In genomic region chr16:31399231-31399630, GRCm38 (mm10) we compare ENCODE assay signal across 25 mouse cellular contexts. TPM values are rescaled to one million over a fixed set of nuclear protein-coding genes. Genes with fewer than 3 reads are reported as not detected.
DNase-seq lines count a peak whose midpoint lies in the region; ATAC-seq and TF ChIP-seq lines count a peak whose summit lies in the region.
"Had no signal": no experiment of that assay in that cellular context is flagged by ENCODE, and none has a peak within 500 bp of the region (broad histone marks: within the 10 kb centered on the region; RNA-seq: fewer than 3 reads in every experiment).

No protein-coding gene starts in this region.

- no peaks in the 10 kb centered on the region for H3K9me3 ChIP-seq in liver, embryonic 15.5 days (replicated peaks)
- H3K9me3 ChIP-seq: embryonic facial prominence, embryonic 12.5 days; forebrain, embryonic 15.5 days; midbrain, embryonic 12.5 days had no signal

- ATAC-seq in liver, embryonic 15.5 days (ENCODE audit: insufficient read depth), result peak; percentile 91
- ATAC-seq: forebrain, embryonic 15.5 days; Patski had no signal

- no peaks in the 10 kb centered on the region for H3K79me2 ChIP-seq in liver, adult 2 months (ENCODE audit: control insufficient read depth, insufficient read depth, low read length)

- no peak overlapping the region for H3K9ac ChIP-seq in liver, adult 2 months (ENCODE audit: low read depth, low read length)
- H3K9ac ChIP-seq in liver, embryonic 15.5 days, result no peak overlapping the region
- H3K9ac ChIP-seq: embryonic facial prominence, embryonic 12.5 days; forebrain, embryonic 15.5 days; heart, embryonic 12.5 days; hindbrain, embryonic 13.5 days; limb, embryonic 13.5 days; lung, embryonic 14.5 days; midbrain, embryonic 12.5 days had no signal

- 72% methylated on average over 2 of the region's 2 CpGs for WGBS in kidney, adult 2 months
- 33% methylated on average over 2 of the region's 2 CpGs for WGBS in liver, adult 2 months
- 55% methylated on average over 2 of the region's 2 CpGs for WGBS in liver, embryonic 15.5 days (ENCODE audit: insufficient replicate concordance)

- H3K27ac ChIP-seq in kidney, adult 2 months (ENCODE audit: insufficient read depth, low read depth, low read length), result no peak overlapping the region
- H3K27ac ChIP-seq in liver, adult 2 months (replicated peaks; ENCODE audit: insufficient read depth, low read depth, low read length), result peak overlapping the region; percentile 63
- 0 out of 2 replicates have a peak overlapping the region, but pooled peaks have one; percentile 19 for H3K27ac ChIP-seq in liver, embryonic 15.5 days (replicated peaks)
- H3K27ac ChIP-seq in layer of hippocampus, adult 2 months, result no peak overlapping the region
- H3K27ac ChIP-seq: embryonic facial prominence, embryonic 12.5 days; forebrain, embryonic 15.5 days; hindbrain, embryonic 13.5 days; limb, embryonic 13.5 days; midbrain, embryonic 12.5 days had no signal

- no peaks in the 10 kb centered on the region for H3K36me3 ChIP-seq in kidney, adult 2 months (ENCODE audit: control insufficient read depth, insufficient read depth, low read length)
- H3K36me3 ChIP-seq in liver, adult 2 months (ENCODE audit: control insufficient read depth, insufficient read depth, low read length), result no peaks in the 10 kb centered on the region
- no peaks in the 10 kb centered on the region for H3K36me3 ChIP-seq in liver, embryonic 15.5 days (replicated peaks)
- H3K36me3 ChIP-seq: embryonic facial prominence, embryonic 12.5 days; forebrain, embryonic 15.5 days; heart, embryonic 12.5 days; hindbrain, embryonic 13.5 days; limb, embryonic 13.5 days; midbrain, embryonic 12.5 days had no signal

- H3K4me3 ChIP-seq in kidney, adult 2 months (ENCODE audit: insufficient read depth, low read depth, low read length), result no peak overlapping the region
- H3K4me3 ChIP-seq in liver, adult 2 months (ENCODE audit: insufficient read depth, low read depth, low read length), result no peak overlapping the region
- H3K4me3 ChIP-seq in liver, embryonic 15.5 days (replicated peaks), result no peak overlapping the region
- H3K4me3 ChIP-seq in layer of hippocampus, adult 2 months, result no peak overlapping the region
- H3K4me3 ChIP-seq: embryonic facial prominence, embryonic 12.5 days; forebrain, embryonic 15.5 days; heart, embryonic 12.5 days; hindbrain, embryonic 13.5 days; limb, embryonic 13.5 days; midbrain, embryonic 12.5 days had no signal

- TF ChIP-seq POLR2A in kidney, adult 2 months (IDR thresholded peaks at IDR 0.05; ENCODE audit: low read depth, low read length), result no peak
- no peak for TF ChIP-seq POLR2A in liver, adult 2 months (IDR thresholded peaks at IDR 0.05; ENCODE audit: extremely low read depth, insufficient read depth, low read length)

- peak; percentile 43 for DNase-seq in kidney, adult 2 months
- no peak for DNase-seq in kidney, postnatal 10 days
- peak; percentile 100 for DNase-seq in liver, adult 2 months (ENCODE audit: extremely low read depth, low read depth, low spot score)
- DNase-seq in yolk sac, embryonic 10.5 days (ENCODE audit: low spot score), result peak; percentile 52
- no peak for DNase-seq in T-cell, adult 2 months (ENCODE audit: low spot score)
- no peak for DNase-seq in layer of hippocampus, adult 2 months (ENCODE audit: low spot score in 2 of 2)
- DNase-seq: adrenal gland, postnatal 25 days; cerebellum, adult 11-12 months; cerebellum, adult 9-11 months; embryo, embryonic 11 days; gastrocnemius, postnatal 36 days; heart, adult 18-20 months; heart, postnatal 4 days; kidney, postnatal 25 days; lung, embryonic 14.5 days; right cerebral cortex, postnatal 14 days; thymus, postnatal 4 days had no signal

- no peaks in the 10 kb centered on the region for H3K27me3 ChIP-seq in kidney, adult 2 months (replicated peaks; ENCODE audit: control insufficient read depth, insufficient read depth, low read length)
- H3K27me3 ChIP-seq in liver, adult 2 months (ENCODE audit: control insufficient read depth, insufficient read depth, low read length), result no peaks in the 10 kb centered on the region
- H3K27me3 ChIP-seq in liver, embryonic 15.5 days, result no peaks in the 10 kb centered on the region
- H3K27me3 ChIP-seq: embryonic facial prominence, embryonic 12.5 days; forebrain, embryonic 15.5 days; heart, embryonic 12.5 days; hindbrain, embryonic 13.5 days; limb, embryonic 13.5 days; Patski had no signal

- H3K4me1 ChIP-seq in kidney, adult 2 months (ENCODE audit: control insufficient read depth, insufficient read depth, low read length), result no peaks in the 10 kb centered on the region
- peaks cover 1% of the 10 kb centered on the region; the same call in 1 of the 2 replicates for H3K4me1 ChIP-seq in liver, adult 2 months (ENCODE audit: control insufficient read depth, insufficient read depth, low read length)
- no peaks in the 10 kb centered on the region for H3K4me1 ChIP-seq in liver, embryonic 15.5 days (replicated peaks)
- H3K4me1 ChIP-seq: embryonic facial prominence, embryonic 12.5 days; forebrain, embryonic 15.5 days; heart, embryonic 12.5 days; hindbrain, embryonic 13.5 days; limb, embryonic 13.5 days; midbrain, embryonic 12.5 days had no signal

- no peak for TF ChIP-seq CTCF in kidney, adult 2 months (conservative IDR thresholded peaks at IDR 0.05; ENCODE audit: insufficient read depth, insufficient read length, low read depth, low read length)
- no peak for TF ChIP-seq CTCF in liver, adult 2 months (IDR thresholded peaks at IDR 0.05; ENCODE audit: low read depth, low read length)
- no peak for TF ChIP-seq CTCF in layer of hippocampus, adult 2 months (conservative IDR thresholded peaks at IDR 0.05)

- no peak overlapping the region for H3K4me2 ChIP-seq in liver, embryonic 15.5 days
- H3K4me2 ChIP-seq: embryonic facial prominence, embryonic 12.5 days; forebrain, embryonic 15.5 days; heart, embryonic 12.5 days; hindbrain, embryonic 13.5 days; limb, embryonic 13.5 days; lung, embryonic 14.5 days; midbrain, embryonic 12.5 days had no signal

RNA-seq across cellular contexts. Expression of gene Bdh1, which starts 22.8 kb away (rescaled TPM):
- 197 and 276 TPM in 2 replicates for polyA plus RNA-seq in kidney, adult 2 months (2012; rRNA removed)
- 141 and 185 TPM in 2 replicates for total RNA-seq in liver, adult 2 months (2014; rRNA removed)
- 314 and 354 TPM in 2 replicates for polyA plus RNA-seq in liver, adult 2 months (2012; rRNA removed)
- polyA plus RNA-seq in liver, embryonic 15.5 days (2015; fragmentation: Nextera tagmentation; extraction: Ambion mirVana), result 71.5 and 84.4 TPM in 2 replicates
- total RNA-seq in layer of hippocampus, adult 2 months (2021), result 10 to 100 TPM; 92.4 to 95.6 TPM

Comparison
In these comparisons a context has a peak if more than half of its experiments do, and no peak if none do; other contexts are left out.
1. DNase-seq: peak in kidney, adult 2 months (single experiment), liver, adult 2 months (single experiment) and yolk sac, embryonic 10.5 days (single experiment); none in kidney, postnatal 10 days (single experiment), T-cell, adult 2 months (single experiment) and layer of hippocampus, adult 2 months (0 of 2).
2. H3K27ac ChIP-seq: peak in liver, adult 2 months (single experiment) and liver, embryonic 15.5 days (single experiment); none in kidney, adult 2 months (single experiment) and layer of hippocampus, adult 2 months (single experiment).